Mouse (Mus musculus): ENCODE measurements around the gene Rnls.

Rnls gene

DNA sequence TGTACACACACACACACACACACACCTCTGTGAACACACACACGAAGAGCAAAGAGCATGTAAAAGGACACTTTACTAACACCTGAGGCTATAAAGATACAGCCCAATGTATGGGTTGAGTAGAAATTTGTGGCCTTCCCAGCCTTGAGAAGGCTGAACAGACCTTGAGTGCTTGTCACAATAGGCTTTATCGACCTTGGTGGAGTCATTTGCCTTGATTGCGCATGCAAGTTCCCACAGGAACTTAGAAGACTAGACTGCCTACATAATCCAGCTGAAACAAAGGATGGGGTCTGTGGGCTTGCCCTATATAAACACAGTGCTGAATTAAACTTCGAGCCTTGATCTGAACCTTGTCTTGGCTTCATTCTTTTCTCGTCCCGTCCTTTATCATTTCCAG is 288.2 kb downstream of the Rnls start:
- no peak for DNase-seq (ENCODE audit: low read depth, low spot score)

DNA sequence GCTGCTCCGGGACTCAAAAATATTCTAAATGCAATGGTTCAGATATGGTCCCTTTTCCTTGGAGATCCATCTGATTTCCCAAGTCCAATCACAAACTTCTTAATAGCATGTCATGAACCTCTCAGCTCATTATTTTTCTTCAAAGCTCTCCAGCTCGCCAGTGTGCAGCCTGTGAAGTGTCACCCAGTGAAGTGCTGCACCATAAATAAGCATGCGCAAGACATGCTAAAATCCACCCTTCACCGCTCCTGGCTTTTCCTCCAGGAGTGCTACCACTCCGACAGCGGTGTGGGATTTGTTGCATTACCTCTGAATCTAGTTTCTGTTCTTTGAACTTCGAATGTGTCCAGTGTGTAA is 289.3 kb downstream of the Rnls start:
- no peak for DNase-seq (ENCODE audit: low read depth, low spot score)

- no peak for DNase-seq (ENCODE audit: low read depth, low spot score)
Observed at GRCm38 (mm10) chr19:33102008-33102782, 289.9 kb downstream of the Rnls start.

GRCm38 (mm10) chr19:33101093-33102007 is 290.7 kb downstream of the Rnls start:
- no peak for DNase-seq (ENCODE audit: low read depth, low spot score)

- DNase-seq (ENCODE audit: low read depth, low spot score), result no peak
Observed at GRCm38 (mm10) chr19:33100598-33100997, 291.5 kb downstream of the Rnls start.

DNA sequence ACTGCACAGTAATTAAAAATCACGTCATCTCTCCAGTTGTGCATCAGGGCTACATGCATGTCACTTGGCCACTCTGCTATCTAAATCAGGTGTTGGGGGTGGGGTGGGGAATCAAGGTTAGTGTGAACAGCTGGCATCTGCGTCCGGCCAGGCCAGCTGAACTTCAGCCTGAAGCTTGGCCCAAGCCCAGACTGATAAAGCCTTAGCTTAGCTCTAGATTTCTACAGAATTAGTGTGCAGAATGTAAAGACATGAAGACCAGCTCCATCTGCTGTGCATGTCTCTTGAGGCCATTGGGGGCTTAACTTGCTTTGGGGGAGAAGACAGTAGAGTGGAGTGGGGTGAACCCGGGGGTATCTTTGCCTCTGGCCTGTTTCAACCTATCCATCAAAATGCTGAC is 292.1 kb downstream of the Rnls start:
- DNase-seq (ENCODE audit: low read depth, low spot score), result no peak

- no peak for DNase-seq (ENCODE audit: low read depth, low spot score)
Observed at GRCm38 (mm10) chr19:33099201-33099788, 292.8 kb downstream of the Rnls start.

GRCm38 (mm10) chr19:33097691-33098090 is 294.4 kb downstream of the Rnls start:
- DNase-seq (ENCODE audit: low read depth, low spot score), result no peak

- no peak for DNase-seq (ENCODE audit: low read depth, low spot score)
Observed at GRCm38 (mm10) chr19:33096581-33096980, 295.5 kb downstream of the Rnls start.

DNA sequence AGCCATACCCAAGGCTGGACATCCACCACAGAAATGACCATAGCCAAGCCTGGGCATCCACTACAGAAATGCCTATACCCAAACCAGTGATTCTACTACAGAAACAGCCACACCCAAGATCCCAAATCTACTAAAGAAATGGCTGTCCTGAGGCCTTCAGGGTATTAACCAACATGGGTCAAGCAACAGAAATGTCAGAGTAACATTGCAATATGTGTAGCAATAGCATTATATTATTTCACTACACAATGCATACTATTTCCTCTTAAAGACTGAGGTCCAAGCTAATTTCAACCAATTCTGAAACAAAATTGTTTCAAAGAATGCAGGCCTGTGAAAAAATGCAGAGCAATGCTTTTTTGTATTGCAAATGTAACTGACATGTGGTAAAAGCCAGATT is 299.5 kb downstream of the Rnls start:
- no peak for DNase-seq (ENCODE audit: low read depth, low spot score)

GRCm38 (mm10) chr19:33091324-33091723 is 300.8 kb downstream of the Rnls start:
- DNase-seq (ENCODE audit: low read depth, low spot score), result no peak

- DNase-seq (ENCODE audit: low read depth, low spot score), result no peak
Observed at GRCm38 (mm10) chr19:33088868-33089267, 303.2 kb downstream of the Rnls start.

DNA sequence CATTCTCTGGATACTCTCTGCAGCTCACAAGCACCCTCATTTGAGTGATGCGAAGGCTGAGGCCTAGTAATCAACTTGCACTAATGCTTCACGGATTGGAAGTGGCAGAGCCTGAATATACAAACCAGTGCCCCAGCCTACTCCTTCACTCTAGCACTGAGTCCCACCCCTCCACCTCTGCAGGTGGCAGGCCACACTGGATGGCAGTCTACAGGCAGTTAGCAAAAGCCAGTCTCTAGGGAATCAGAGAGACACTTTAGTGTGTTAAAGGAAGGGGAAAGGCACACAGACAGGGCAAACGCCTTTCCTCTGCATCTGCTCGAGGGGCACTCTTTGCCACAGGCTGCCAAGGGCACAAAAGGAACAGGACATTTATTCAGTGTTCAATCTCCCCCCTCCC is 304.1 kb downstream of the Rnls start:
- DNase-seq (ENCODE audit: low read depth, low spot score), result no peak

All from mesoderm, embryonic 11.5 days (tissue).